Mouse (Mus musculus) C2C12 (cell line): ENCODE measurements around the gene Glrx3.

Experiments used
- CEBPB ChIP-seq: IDR thresholded peaks from one replicate; pipeline ENCODE4 v1.6.1; 2011; ENCODE audit warnings: low read depth, mild to moderate bottlenecking, control low read depth, moderate library complexity
- CTCF ChIP-seq: IDR thresholded peaks from one replicate; pipeline ENCODE4 v1.5.1; 2011; ENCODE audit not compliant: control insufficient read depth, insufficient read depth, insufficient read length
- FOSL1 ChIP-seq: IDR thresholded peaks from one replicate; pipeline ENCODE4 v1.8.0; 2011; ENCODE audit warnings: mild to moderate bottlenecking, low read length; ENCODE audit not compliant: poor library complexity, insufficient read depth, severe bottlenecking
- MAX ChIP-seq: IDR thresholded peaks from one replicate; pipeline ENCODE4 v1.6.1; 2011; ENCODE audit warnings: mild to moderate bottlenecking, control low read depth
- MYOG ChIP-seq: IDR thresholded peaks from one replicate; pipeline ENCODE4 v1.6.1; 2011; ENCODE audit not compliant: control insufficient read depth, insufficient read length; ENCODE audit errors: extremely low read depth
- USF1 ChIP-seq: IDR thresholded peaks from one replicate; pipeline ENCODE4 v1.6.1; 2011; ENCODE audit warnings: low read depth, mild to moderate bottlenecking, control low read depth, moderate library complexity

- TF ChIP-seq CTCF = no peak
- no peak for TF ChIP-seq MAX
- no peak for TF ChIP-seq MYOG
- no peak for TF ChIP-seq CEBPB
- TF ChIP-seq FOSL1 = no peak
- TF ChIP-seq USF1 = no peak
Observed at GRCm38 (mm10) chr7:137438179-137438550, 751 bp downstream of the Glrx3 start.
